Mouse (Mus musculus) MEL (cell line): ENCODE data around the gene Nat9. TPM values are rescaled to one million over a fixed set of nuclear protein-coding genes. Genes with fewer than 3 reads are reported as not detected.

Experiments
- DNase-seq: peaks from one replicate; pipeline ENCODE4 v3.0.0; 2011; ENCODE audit warnings: low read depth, low spot score
- H3K27ac ChIP-seq: 2 replicates; pipeline ENCODE4 v1.5.1; 2012; ENCODE audit warnings: low read depth, mild to moderate bottlenecking, control low read depth, low read length, moderate library complexity; ENCODE audit not compliant: control insufficient read depth
- H3K27me3 ChIP-seq, 2 experiments: fragments of 150-350 bp in 1 of 2; sonication (generic) in 1 of 2; 2 replicates each; pipeline ENCODE4 v1.6.1; 2012; ENCODE audit warnings: low read length in 2 of 2, mild to moderate bottlenecking in 2 of 2, improper control_type of control experiment in 1 of 2, moderate library complexity in 1 of 2; ENCODE audit not compliant: insufficient read depth in 2 of 2, control insufficient read depth in 1 of 2
- H3K36me3 ChIP-seq, 2 experiments: 2 replicates each; pipeline ENCODE4 v1.6.1; 2012 to 2014; ENCODE audit warnings: low read length in 2 of 2, improper control_type of control experiment in 1 of 2, inconsistent platforms in 1 of 2, mild to moderate bottlenecking in 1 of 2; ENCODE audit not compliant: insufficient read depth in 2 of 2, control insufficient read depth in 1 of 2
- H3K4me1 ChIP-seq, 2 experiments: fragments of 150-350 bp in 1 of 2; sonication (generic) in 1 of 2; 2 replicates each; pipeline ENCODE4 v1.6.1; 2012; ENCODE audit warnings: low read length in 2 of 2, improper control_type of control experiment in 1 of 2, mild to moderate bottlenecking in 1 of 2; ENCODE audit not compliant: insufficient read depth in 2 of 2, control insufficient read depth in 1 of 2
- H3K4me3 ChIP-seq, 2 experiments: fragments of 150-350 bp in 1 of 2; sonication (generic) in 1 of 2; 2 replicates each; pipeline ENCODE4 v1.5.1; 2012; ENCODE audit warnings: low read depth in 2 of 2, low read length in 2 of 2, mild to moderate bottlenecking in 2 of 2, moderate library complexity in 2 of 2, control low read depth in 1 of 2, improper control_type of control experiment in 1 of 2; ENCODE audit not compliant: control insufficient read depth in 1 of 2, insufficient read depth in 1 of 2
- H3K79me2 ChIP-seq: 2 replicates; pipeline ENCODE4 v1.6.1; 2012; ENCODE audit warnings: mild to moderate bottlenecking, low read length, moderate library complexity; ENCODE audit not compliant: control insufficient read depth, poor library complexity, insufficient read depth
- H3K9ac ChIP-seq: 2 replicates; pipeline ENCODE4 v1.6.1; 2012; ENCODE audit warnings: low read depth, mild to moderate bottlenecking, control low read depth, low read length, moderate library complexity; ENCODE audit not compliant: control insufficient read depth, poor library complexity, severe bottlenecking
- H3K9me3 ChIP-seq: fragments of 150-350 bp; sonication (generic); replicated peaks from 2 replicates; pipeline ENCODE4 v1.6.1; 2012; ENCODE audit warnings: mild to moderate bottlenecking, low read length, improper control_type of control experiment, moderate library complexity; ENCODE audit not compliant: insufficient read depth
- CHD1 ChIP-seq: IDR thresholded peaks from 2 replicates; pipeline ENCODE4 v1.6.1; 2012; ENCODE audit warnings: low read depth, mild to moderate bottlenecking, inconsistent platforms, low read length, improper control_type of control experiment
- CTCF ChIP-seq, 3 experiments: IDR thresholded peaks in 2 of 3; conservative IDR thresholded peaks in 1 of 3; 2 replicates each; pipeline ENCODE4 v1.5.1; 2011 to 2012; ENCODE audit warnings: low read length in 3 of 3, low read depth in 2 of 3, mild to moderate bottlenecking in 2 of 3, improper control_type of control experiment in 1 of 3, inconsistent platforms in 1 of 3, mixed read lengths in 1 of 3, moderate library complexity in 1 of 3; ENCODE audit not compliant: control insufficient read depth in 1 of 3, insufficient read depth in 1 of 3, poor library complexity in 1 of 3, severe bottlenecking in 1 of 3
- ELF1 ChIP-seq: IDR thresholded peaks from 2 replicates; pipeline ENCODE4 v1.6.1; 2014; ENCODE audit warnings: low read depth, mild to moderate bottlenecking, inconsistent platforms, low read length, improper control_type of control experiment, moderate library complexity
- ETS1 ChIP-seq: IDR thresholded peaks from 2 replicates; pipeline ENCODE4 v1.6.1; 2012; ENCODE audit warnings: low read depth, mild to moderate bottlenecking, inconsistent platforms, low read length, improper control_type of control experiment, moderate library complexity
- GABPA ChIP-seq: IDR thresholded peaks from 2 replicates; pipeline ENCODE4 v1.6.1; 2012; ENCODE audit warnings: low read depth, mild to moderate bottlenecking, inconsistent platforms, low read length, improper control_type of control experiment, moderate library complexity
- GATA1 ChIP-seq: IDR thresholded peaks from 2 replicates; pipeline ENCODE4 v1.6.1; 2011; ENCODE audit warnings: low read depth, low read length, improper control_type of control experiment
- JUND ChIP-seq: IDR thresholded peaks from 2 replicates; pipeline ENCODE4 v1.6.1; 2011; ENCODE audit warnings: low read depth, mild to moderate bottlenecking, improper control_type of control experiment, low read length
- MAZ ChIP-seq: IDR thresholded peaks from 2 replicates; pipeline ENCODE4 v1.6.1; 2012; ENCODE audit warnings: low read depth, mild to moderate bottlenecking, inconsistent platforms, low read length, improper control_type of control experiment
- MXI1 ChIP-seq: IDR thresholded peaks from 2 replicates; pipeline ENCODE4 v1.6.1; 2011; ENCODE audit warnings: mild to moderate bottlenecking, low read depth, low read length, improper control_type of control experiment
- MYB ChIP-seq: IDR thresholded peaks from 2 replicates; pipeline ENCODE4 v1.6.1; 2011; ENCODE audit warnings: mild to moderate bottlenecking, low read depth, low read length, improper control_type of control experiment
- MYC ChIP-seq: IDR thresholded peaks from 2 replicates; pipeline ENCODE4 v1.6.1; 2011; ENCODE audit warnings: low read depth, mild to moderate bottlenecking, low read length, improper control_type of control experiment, moderate library complexity
- POLR2AphosphoS5 ChIP-seq: IDR thresholded peaks from 2 replicates; pipeline ENCODE4 v1.6.1; 2012; ENCODE audit warnings: low read depth, borderline replicate concordance, mild to moderate bottlenecking, inconsistent platforms, low read length, moderate library complexity, mixed read lengths
- RAD21 ChIP-seq: IDR thresholded peaks from 2 replicates; pipeline ENCODE4 v1.6.1; 2011; ENCODE audit warnings: mild to moderate bottlenecking, low read depth, low read length, improper control_type of control experiment
- RCOR1 ChIP-seq: IDR thresholded peaks from 2 replicates; pipeline ENCODE4 v1.6.1; 2012; ENCODE audit warnings: low read depth, mild to moderate bottlenecking, inconsistent platforms, low read length, improper control_type of control experiment
- SMC3 ChIP-seq: IDR thresholded peaks from 2 replicates; pipeline ENCODE4 v1.6.1; 2011; ENCODE audit warnings: low read depth, low read length, improper control_type of control experiment
- UBTF ChIP-seq: IDR thresholded peaks from 2 replicates; pipeline ENCODE4 v1.6.1; 2012; ENCODE audit warnings: low read depth, mild to moderate bottlenecking, inconsistent platforms, low read length, improper control_type of control experiment, moderate library complexity, borderline replicate concordance; ENCODE audit not compliant: insufficient read depth
- USF1 ChIP-seq: IDR thresholded peaks from 2 replicates; pipeline ENCODE4 v1.6.1; 2014; ENCODE audit warnings: low read depth, mild to moderate bottlenecking, inconsistent platforms, low read length, improper control_type of control experiment, moderate library complexity
- ZC3H11A ChIP-seq: IDR thresholded peaks from 2 replicates; pipeline ENCODE4 v1.6.1; 2012; ENCODE audit warnings: low read depth, mild to moderate bottlenecking, inconsistent platforms, low read length, improper control_type of control experiment
- ZKSCAN1 ChIP-seq: IDR thresholded peaks from 2 replicates; pipeline ENCODE4 v1.6.1; 2012; ENCODE audit warnings: low read depth, mild to moderate bottlenecking, inconsistent platforms, low read length, improper control_type of control experiment, moderate library complexity
- ZMIZ1 ChIP-seq: IDR thresholded peaks from 2 replicates; pipeline ENCODE4 v1.6.1; 2012; ENCODE audit warnings: low read depth, mild to moderate bottlenecking, inconsistent platforms, low read length, improper control_type of control experiment, moderate library complexity
- ZNF384 ChIP-seq: IDR thresholded peaks from 2 replicates; pipeline ENCODE4 v1.6.1; 2012; ENCODE audit warnings: low read depth, mild to moderate bottlenecking, inconsistent platforms, low read length, improper control_type of control experiment
- polyA plus RNA-seq, 2 experiments: library from polyadenylated mRNA; stranded (reverse) in 1 of 2; unstranded in 1 of 2; fragments of >175 nt in 1 of 2; fragments of >200 nt in 1 of 2; gene quantifications; 2 replicates each; pipeline versions ENCODE4 v1.2.1 to v1.2.4; 2012; ENCODE audit warnings: low replicate concordance in 2 of 2, low read depth in 1 of 2; ENCODE audit not compliant: insufficient read length in 2 of 2, insufficient read depth in 1 of 2, missing spikeins in 1 of 2
- total RNA-seq: library from RNA; depleted of rRNA; stranded (reverse); fragments of 300-350 nt; gene quantifications from 2 replicates; pipeline ENCODE4 v1.2.3, GENCODE M21; 2012

The Nat9 gene
- total and polyA plus RNA-seq, 3 experiments: 46.1 to 92.4 TPM; not detected in 1

- TF ChIP-seq RCOR1: peak; percentile 23; the same call in 1 of the 2 replicates
- TF ChIP-seq ETS1: peak; percentile 66; the same call in 1 of the 2 replicates
- TF ChIP-seq ZMIZ1: peak; percentile 61; the same call in 1 of the 2 replicates
- TF ChIP-seq, all 39 proteins: peak for 23
Measured at GRCm38 (mm10) chr11:115161578-115162204, 26.0 kb downstream of the Nat9 start (continued).

DNA sequence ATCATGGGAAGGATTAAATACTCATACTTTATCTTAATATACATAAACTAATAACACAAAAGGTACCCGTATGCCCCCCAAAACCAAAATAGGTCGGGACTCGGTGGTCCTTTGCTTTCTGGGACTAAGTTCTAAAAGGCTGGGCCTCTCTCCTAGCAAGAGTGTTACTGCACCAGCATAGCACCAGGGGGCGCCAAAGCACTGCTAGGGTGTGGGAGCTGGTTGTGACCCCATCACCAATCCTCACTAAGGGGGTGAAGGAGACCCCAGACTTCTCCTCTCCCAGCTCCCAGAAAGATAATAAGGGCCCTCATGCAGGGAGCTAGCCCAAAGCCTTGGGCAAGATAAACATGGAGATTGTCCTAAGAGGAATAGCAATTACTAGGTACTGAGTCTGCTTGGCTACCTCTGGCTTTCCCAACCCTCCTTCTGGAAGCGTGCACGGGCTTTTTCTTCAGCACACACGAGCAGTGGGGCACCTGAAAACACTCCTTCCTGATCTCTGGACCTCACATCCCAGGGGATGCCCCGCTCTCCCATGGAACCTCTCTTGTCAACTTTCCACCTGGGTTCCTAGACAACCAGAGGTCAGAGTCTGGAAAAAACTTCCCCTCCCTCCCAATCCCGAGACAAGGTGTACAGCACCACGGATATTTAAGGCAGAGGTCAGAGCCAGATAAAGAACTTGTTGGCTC lies 26.6 kb downstream of the Nat9 start:
- Histone ChIP-seq H3K36me3 (peaks cover 0 to 30% of the 10 kb centered on the region in 2 experiments; a peak in 2 of 4 replicates), H3K27me3 (no peaks in the 10 kb centered on the region), H3K27ac (peak overlapping the region; percentile 90), H3K9ac (peak overlapping the region; percentile 58), H3K9me3 (no peaks in the 10 kb centered on the region), H3K79me2 (peaks cover 28% of the 10 kb centered on the region), H3K4me1 (peaks cover 13 to 48% of the 10 kb centered on the region in 2 experiments), H3K4me3 (peak overlapping the region; percentile 63 to 64)
- TF ChIP-seq MYB (no peak), ZKSCAN1 (no peak), CTCF (IDR thresholded peaks at IDR 0.05 in 2 of 3, conservative IDR thresholded peaks at IDR 0.05 in 1 of 3; ENCODE audit: control insufficient read depth in 1 of 3, insufficient read depth in 1 of 3, low read depth in 2 of 3, low read length in 3 of 3, poor library complexity in 1 of 3, severe bottlenecking in 1 of 3) (peak; percentile 92 to 99 (median 96)), ELF1 (peak; percentile 29; the same call in 1 of the 2 replicates), RAD21 (peak; percentile 92), MXI1 (no peak), MAZ (peak; percentile 75), ZC3H11A (peak; percentile 92), SMC3 (peak; percentile 85), UBTF (no peak), CHD1 (no peak), RCOR1 (no peak), GABPA (0 out of 2 replicates have a peak, but pooled peaks have one; percentile 51), JUND (no peak), ZNF384 (no peak), GATA1 (no peak), USF1 (no peak), POLR2AphosphoS5 (no peak), MYC (0 out of 2 replicates have a peak, but pooled peaks have one; percentile 33), ETS1 (no peak)
- DNase-seq: peak; percentile 91
